In genomic region chr12:69471876-69472275, GRCm38 (mm10) we compare ENCODE assay signal across 19 mouse cellular contexts.
DNase-seq lines count a peak whose midpoint lies in the region; ATAC-seq lines count a peak whose summit lies in the region.
"Had no signal": no experiment of that assay in that cellular context is flagged by ENCODE, and none has a peak within 500 bp of the region (broad histone marks: within the 10 kb centered on the region; RNA-seq: fewer than 3 reads in every experiment).

No protein-coding gene starts in this region.

- H3K4me2 ChIP-seq in embryonic facial prominence, embryonic 13.5 days, result no peak overlapping the region
- no peak overlapping the region for H3K4me2 ChIP-seq in kidney, embryonic 16.5 days (replicated peaks; ENCODE audit: low read depth, low read length)
- H3K4me2 ChIP-seq: forebrain, embryonic 13.5 days; heart, embryonic 13.5 days; hindbrain, embryonic 15.5 days had no signal

- no peak for DNase-seq in embryonic facial prominence, embryonic 10.5 days (ENCODE audit: low spot score)
- DNase-seq in induced T-regulatory cell, adult 2 months (ENCODE audit: low read depth), result peak; percentile 59
- DNase-seq in naive thymus-derived CD4-positive, alpha-beta T cell, adult 2 months (ENCODE audit: low read depth), result peak; percentile 41
- DNase-seq in heart, adult 8-10 months (ENCODE audit: low spot score), result no peak
- no peak for DNase-seq in adrenal gland, adult 18-20 months (ENCODE audit: low spot score in 2 of 2)
- DNase-seq: adrenal gland, postnatal 10 days; cerebellum, adult 11 months; cerebellum, adult 9-11 months; cerebellum, postnatal 36 days; forebrain, postnatal 0 days; gastrocnemius, adult 2 months; gastrocnemius, postnatal 25 days; heart, postnatal 36 days; kidney, adult 11 months had no signal

- 0 out of 2 replicates have a peak overlapping the region, but pooled peaks have one; percentile 28 for H3K27ac ChIP-seq in embryonic facial prominence, embryonic 13.5 days
- H3K27ac ChIP-seq in embryonic facial prominence, embryonic 10.5 days (replicated peaks), result no peak overlapping the region
- H3K27ac ChIP-seq in kidney, embryonic 16.5 days (ENCODE audit: low read length), result no peak overlapping the region
- H3K27ac ChIP-seq: forebrain, embryonic 13.5 days; gastrocnemius, adult 2 months; heart, embryonic 13.5 days; hindbrain, embryonic 15.5 days had no signal

- ATAC-seq in embryonic facial prominence, embryonic 13.5 days (ENCODE audit: insufficient number of reproducible peaks, insufficient read depth, low FRiP score, low TSS enrichment, low read depth), result no peak
- ATAC-seq in kidney, embryonic 16.5 days (ENCODE audit: low FRiP score, low TSS enrichment), result no peak
- ATAC-seq: forebrain, embryonic 13.5 days; forebrain, postnatal 0 days had no signal

- H3K36me3 ChIP-seq in embryonic facial prominence, embryonic 13.5 days, result no peaks in the 10 kb centered on the region
- no peaks in the 10 kb centered on the region for H3K36me3 ChIP-seq in embryonic facial prominence, embryonic 10.5 days (replicated peaks)
- H3K36me3 ChIP-seq in kidney, embryonic 16.5 days (ENCODE audit: insufficient read depth, low read length), result no peaks in the 10 kb centered on the region
- H3K36me3 ChIP-seq: heart, embryonic 13.5 days; hindbrain, embryonic 15.5 days had no signal

- peaks cover 54% of the 10 kb centered on the region for H3K4me1 ChIP-seq in embryonic facial prominence, embryonic 13.5 days
- H3K4me1 ChIP-seq in embryonic facial prominence, embryonic 10.5 days, result peaks cover 45% of the 10 kb centered on the region
- H3K4me1 ChIP-seq in kidney, embryonic 16.5 days (ENCODE audit: insufficient read depth, low read length), result peaks cover 31% of the 10 kb centered on the region

- no peaks in the 10 kb centered on the region for H3K27me3 ChIP-seq in embryonic facial prominence, embryonic 13.5 days
- H3K27me3 ChIP-seq in embryonic facial prominence, embryonic 10.5 days (replicated peaks; ENCODE audit: low read depth, poor library complexity, severe bottlenecking), result no peaks in the 10 kb centered on the region
- no peaks in the 10 kb centered on the region for H3K27me3 ChIP-seq in kidney, embryonic 16.5 days (ENCODE audit: insufficient read depth, low read length)
- H3K27me3 ChIP-seq: forebrain, embryonic 13.5 days; heart, embryonic 13.5 days; hindbrain, embryonic 15.5 days had no signal

- no peaks in the 10 kb centered on the region for H3K9me3 ChIP-seq in embryonic facial prominence, embryonic 13.5 days
- no peaks in the 10 kb centered on the region for H3K9me3 ChIP-seq in embryonic facial prominence, embryonic 10.5 days
- H3K9me3 ChIP-seq in kidney, embryonic 16.5 days (ENCODE audit: low read length), result no peaks in the 10 kb centered on the region
- H3K9me3 ChIP-seq: forebrain, embryonic 13.5 days; heart, embryonic 13.5 days; hindbrain, embryonic 15.5 days had no signal

- WGBS in embryonic facial prominence, embryonic 13.5 days, result 52% methylated on average over 5 of the region's 5 CpGs
- 56% methylated on average over 5 of the region's 5 CpGs for WGBS in embryonic facial prominence, embryonic 10.5 days
- WGBS in kidney, embryonic 16.5 days, result 41% methylated on average over 5 of the region's 5 CpGs

- H3K9ac ChIP-seq in embryonic facial prominence, embryonic 13.5 days, result no peak overlapping the region
- H3K9ac ChIP-seq in kidney, embryonic 16.5 days (replicated peaks; ENCODE audit: low read length), result no peak overlapping the region
- H3K9ac ChIP-seq: forebrain, embryonic 13.5 days; forebrain, postnatal 0 days; heart, embryonic 13.5 days; hindbrain, embryonic 15.5 days had no signal

- H3K4me3 ChIP-seq in embryonic facial prominence, embryonic 13.5 days, result no peak overlapping the region
- H3K4me3 ChIP-seq in embryonic facial prominence, embryonic 10.5 days, result no peak overlapping the region
- no peak overlapping the region for H3K4me3 ChIP-seq in kidney, embryonic 16.5 days (ENCODE audit: low read length)
- H3K4me3 ChIP-seq: forebrain, embryonic 13.5 days; gastrocnemius, adult 2 months; heart, embryonic 13.5 days; hindbrain, embryonic 15.5 days had no signal

Comparison
In these comparisons a context has a peak if more than half of its experiments do, and no peak if none do; other contexts are left out.
1. DNase-seq: peak in induced T-regulatory cell, adult 2 months (single experiment) and naive thymus-derived CD4-positive, alpha-beta T cell, adult 2 months (single experiment); none in embryonic facial prominence, embryonic 10.5 days (single experiment), heart, adult 8-10 months (single experiment) and adrenal gland, adult 18-20 months (0 of 2).